Mouse (Mus musculus) hindbrain, embryonic 15.5 days (tissue): Measurements from ENCODE around the gene Blvrb. TPM values are rescaled to one million over a fixed set of nuclear protein-coding genes. Genes with fewer than 3 reads are reported as not detected.
"Not testable (repeated sequence)": the region's sequence is repeated elsewhere in the genome, so short reads cannot be mapped to it uniquely, and the experiment has no call there.

Source experiments
- ATAC-seq: fragments of 200-750 bp; cut with Nextera tagmentation; 2 replicates; pipeline ENCODE4 v1.8.0; 2017; ENCODE audit warnings: low read depth, moderate number of reproducible peaks, moderate TSS enrichment; ENCODE audit not compliant: low FRiP score
- H3K27ac ChIP-seq: fragments of 300-500 bp; sonication (generic); replicated peaks from 2 replicates; pipeline ENCODE4 v1.5.1; 2015; ENCODE audit warnings: mild to moderate bottlenecking, inconsistent platforms
- H3K27me3 ChIP-seq: fragments of 300-500 bp; sonication (generic); 2 replicates; pipeline ENCODE4 v1.6.1; 2015; ENCODE audit warnings: control low read depth, inconsistent platforms
- H3K36me3 ChIP-seq: fragments of 300-500 bp; sonication (generic); 2 replicates; pipeline ENCODE4 v1.6.1; 2015; ENCODE audit warnings: control low read depth, inconsistent platforms
- H3K4me1 ChIP-seq: fragments of 300-500 bp; sonication (generic); replicated peaks from 2 replicates; pipeline ENCODE4 v1.6.1; 2015; ENCODE audit warnings: control low read depth, inconsistent platforms
- H3K4me2 ChIP-seq: fragments of 300-500 bp; sonication (generic); 2 replicates; pipeline ENCODE4 v1.6.1; 2015; ENCODE audit warnings: moderate library complexity, mild to moderate bottlenecking, inconsistent platforms
- H3K4me3 ChIP-seq: fragments of 300-500 bp; sonication (generic); 2 replicates; pipeline ENCODE4 v1.5.1; 2015; ENCODE audit warnings: mild to moderate bottlenecking, inconsistent platforms
- H3K9ac ChIP-seq: fragments of 300-500 bp; sonication (generic); 2 replicates; pipeline ENCODE4 v1.6.1; 2015; ENCODE audit warnings: inconsistent platforms
- H3K9me3 ChIP-seq: fragments of 300-500 bp; sonication (generic); 2 replicates; pipeline ENCODE4 v1.6.1; 2016; ENCODE audit warnings: control low read depth, inconsistent platforms
- WGBS: fragments of 180-500 bp; shearing (Covaris S2); methylation state at CpG from one replicate; pipeline ENCODE4 v1.1.7; 2015; 5-methylcytosine and 5-hydroxymethylcytosine counted together
- polyA plus RNA-seq: library from polyadenylated mRNA; unstranded; fragments of >200 nt; fragmentation: Nextera tagmentation; extraction: Ambion mirVana; gene quantifications from 2 replicates; pipeline ENCODE4 v1.2.1, GENCODE M21; 2015

The Blvrb gene
- polyA plus RNA-seq, 1 experiment from 2014 or later, result 20.2 TPM

DNA sequence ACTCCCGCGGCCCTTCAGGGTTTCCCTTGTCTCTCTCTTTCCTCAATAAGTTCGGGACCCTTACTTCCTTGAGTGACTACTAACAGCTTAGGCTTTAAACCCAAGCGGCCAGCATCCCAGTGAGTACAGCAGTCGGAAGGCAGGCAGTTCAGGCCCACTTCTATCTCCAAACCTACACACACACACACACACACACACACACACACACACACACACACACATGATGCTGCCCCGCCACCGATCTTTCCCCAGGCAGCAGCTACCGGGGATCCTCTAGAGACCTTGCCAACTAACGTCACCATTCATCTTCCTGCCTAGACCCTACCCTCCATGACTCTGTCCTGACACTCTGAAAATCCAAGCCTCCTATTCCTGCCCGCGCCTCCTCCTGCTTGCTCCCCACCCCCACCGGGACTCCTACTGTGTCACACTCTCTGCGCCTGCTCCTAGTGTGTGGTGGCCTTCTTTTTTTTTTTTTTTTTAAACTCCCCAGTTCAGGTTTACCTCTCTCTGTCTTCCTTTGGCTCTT lies 40.0 kb downstream of the Blvrb start:
- 3% methylated on average over 13 of the region's 13 CpGs for WGBS
- Histone ChIP-seq H3K27ac (peak overlapping the region; percentile 88), H3K4me1 (peaks cover 23% of the 10 kb centered on the region), H3K27me3 (no peaks in the 10 kb centered on the region), H3K9me3 (no peaks in the 10 kb centered on the region), H3K4me3 (peak overlapping the region; percentile 70), H3K36me3 (no peaks in the 10 kb centered on the region), H3K4me2 (peak overlapping the region; percentile 70), H3K9ac (peak overlapping the region; percentile 70; the same call in 1 of the 2 replicates)
- no peak for ATAC-seq

DNA sequence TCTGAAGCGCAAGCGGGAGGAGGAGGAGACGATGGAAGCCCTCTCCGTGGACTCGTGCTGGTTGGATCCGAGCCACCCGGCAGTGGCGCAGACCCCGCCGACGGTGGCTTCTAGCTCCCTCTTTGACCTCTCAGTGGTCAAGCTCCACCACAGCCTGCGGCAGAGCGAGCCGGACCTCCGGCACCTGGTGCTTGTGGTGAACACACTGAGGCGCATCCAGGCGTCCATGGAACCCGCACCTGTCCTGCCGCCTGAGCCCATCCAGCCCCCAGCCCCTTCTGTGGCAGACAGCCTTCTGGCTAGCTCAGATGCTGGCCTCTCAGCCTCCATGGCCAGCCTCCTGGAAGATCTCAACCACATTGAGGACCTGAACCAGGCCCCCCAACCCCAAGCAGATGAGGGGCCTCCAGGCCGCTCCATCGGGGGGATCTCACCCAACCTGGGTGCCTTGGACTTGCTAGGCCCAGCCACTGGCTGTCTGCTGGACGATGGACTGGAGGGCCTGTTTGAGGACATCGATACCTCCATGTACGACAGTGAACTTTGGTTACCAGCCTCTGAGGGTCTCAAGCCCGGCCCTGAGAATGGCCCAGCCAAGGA lies 41.6 kb downstream of the Blvrb start:
- WGBS, result 93% methylated on average over 24 of the region's 25 CpGs
- no peak overlapping the region for H3K9ac ChIP-seq

DNA sequence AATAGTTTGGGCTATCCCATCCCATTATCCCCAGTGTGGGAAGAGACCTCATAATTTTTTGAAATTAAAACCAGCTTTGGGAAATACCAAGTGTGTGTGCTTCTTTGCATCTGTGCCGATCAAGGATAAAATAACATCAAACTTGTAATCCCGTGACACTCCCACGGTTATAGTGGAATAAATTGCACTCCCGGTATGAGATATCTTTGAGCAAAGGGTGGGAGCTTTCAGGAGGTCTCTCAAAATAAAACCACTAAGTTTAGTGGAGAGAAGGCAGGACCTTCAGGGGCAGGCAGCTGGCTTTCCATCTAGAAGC lies 42.4 kb downstream of the Blvrb start:
- H3K27me3 ChIP-seq, result no peaks in the 10 kb centered on the region
- no peaks in the 10 kb centered on the region for H3K9me3 ChIP-seq
- H3K9ac ChIP-seq, result no peak overlapping the region; the same call in 1 of the 2 replicates
- peak overlapping the region; percentile 62 for H3K27ac ChIP-seq
- peak overlapping the region; percentile 52 for H3K4me2 ChIP-seq
- H3K36me3 ChIP-seq, result no peaks in the 10 kb centered on the region
- peak overlapping the region; percentile 31 for H3K4me3 ChIP-seq
- ATAC-seq, result no peak
- 40% methylated on average over 4 of the region's 4 CpGs for WGBS
- H3K4me1 ChIP-seq, result peaks cover 23% of the 10 kb centered on the region

More for the DNA sequence above, 41.6 kb downstream of the Blvrb start:
- Histone ChIP-seq H3K27me3 (no peaks in the 10 kb centered on the region), H3K36me3 (no peaks in the 10 kb centered on the region), H3K4me1 (peaks cover 23% of the 10 kb centered on the region), H3K9me3 (no peaks in the 10 kb centered on the region), H3K27ac (no peak overlapping the region), H3K4me2 (no peak overlapping the region), H3K4me3 (no peak overlapping the region)
- ATAC-seq, result no peak

DNA sequence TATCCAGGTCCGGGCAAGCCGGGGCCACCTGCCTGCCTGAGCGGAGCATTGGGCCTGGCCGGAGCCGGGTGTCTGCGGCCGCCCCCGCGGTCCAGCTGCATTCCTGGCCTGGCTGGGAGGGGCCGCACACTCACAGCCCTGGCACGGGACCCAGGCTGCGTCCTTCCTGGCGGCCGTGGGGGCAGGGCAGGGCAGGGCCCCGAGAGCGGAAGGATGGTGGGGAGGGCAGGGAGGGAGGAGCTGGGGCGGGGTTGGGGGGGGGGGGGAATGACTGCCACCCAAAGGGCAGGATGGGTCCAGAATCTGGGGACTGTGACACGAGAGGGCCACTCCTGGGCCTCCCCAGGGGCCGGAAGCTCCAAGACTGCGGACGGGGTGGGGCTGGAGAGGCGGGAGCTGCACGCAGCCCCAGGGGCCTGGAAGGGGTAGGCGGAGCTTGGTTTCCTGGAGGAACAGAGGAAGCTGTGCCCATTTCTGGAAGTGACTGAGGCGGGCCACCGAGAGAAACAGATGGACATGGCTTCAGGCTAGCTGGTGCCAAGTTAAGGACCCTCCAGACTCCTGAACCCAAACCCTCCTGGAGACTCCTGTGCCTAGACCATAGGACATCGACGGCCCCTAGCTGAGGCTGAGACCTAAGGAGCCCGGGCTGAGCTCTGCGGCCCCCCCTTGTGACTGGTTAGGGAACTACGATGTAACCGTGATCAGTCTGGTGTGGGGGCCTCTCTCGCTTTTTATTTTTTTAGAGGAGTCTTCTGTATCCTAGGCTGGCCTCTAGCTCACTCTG lies 43.0 kb downstream of the Blvrb start:
- H3K4me3 ChIP-seq, result peak overlapping the region; percentile 31
- peaks cover 23% of the 10 kb centered on the region for H3K4me1 ChIP-seq
- H3K27me3 ChIP-seq, result no peaks in the 10 kb centered on the region
- WGBS, result 2% methylated on average over 32 of the region's 33 CpGs
- no peaks in the 10 kb centered on the region for H3K9me3 ChIP-seq
- ATAC-seq, result 0 out of 2 replicates have a peak, but pooled peaks have one; percentile 12
- H3K36me3 ChIP-seq, result no peaks in the 10 kb centered on the region
- H3K4me2 ChIP-seq, result peak overlapping the region; percentile 52
- H3K27ac ChIP-seq, result peak overlapping the region; percentile 62
- no peak overlapping the region; the same call in 1 of the 2 replicates for H3K9ac ChIP-seq

DNA sequence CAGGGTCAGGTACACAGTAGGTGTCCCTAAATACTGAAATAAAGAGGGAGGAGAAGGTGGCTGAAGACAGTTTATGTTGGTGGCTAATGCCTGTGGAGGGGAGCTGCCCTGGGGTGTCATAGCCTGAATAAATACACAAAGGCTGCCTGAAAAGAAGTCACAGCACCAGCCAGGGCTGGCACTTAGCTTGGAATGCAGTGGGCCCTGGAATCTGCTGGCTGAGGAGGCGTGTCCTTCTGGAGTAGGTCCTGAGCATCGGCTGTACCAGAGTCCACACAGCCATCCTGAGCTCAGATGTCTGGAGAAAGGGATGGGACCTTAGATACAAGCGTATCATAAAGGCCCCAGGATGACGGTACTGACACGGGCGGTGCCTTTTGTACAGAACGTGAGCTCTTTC lies 44.1 kb downstream of the Blvrb start:
- Histone ChIP-seq H3K4me1 (peaks cover 18% of the 10 kb centered on the region), H3K4me3 (no peak overlapping the region), H3K27me3 (no peaks in the 10 kb centered on the region), H3K4me2 (no peak overlapping the region), H3K9ac (no peak overlapping the region), H3K36me3 (no peaks in the 10 kb centered on the region), H3K27ac (no peak overlapping the region), H3K9me3 (no peaks in the 10 kb centered on the region)
- 76% methylated on average over 7 of the region's 7 CpGs for WGBS
- no peak for ATAC-seq

DNA sequence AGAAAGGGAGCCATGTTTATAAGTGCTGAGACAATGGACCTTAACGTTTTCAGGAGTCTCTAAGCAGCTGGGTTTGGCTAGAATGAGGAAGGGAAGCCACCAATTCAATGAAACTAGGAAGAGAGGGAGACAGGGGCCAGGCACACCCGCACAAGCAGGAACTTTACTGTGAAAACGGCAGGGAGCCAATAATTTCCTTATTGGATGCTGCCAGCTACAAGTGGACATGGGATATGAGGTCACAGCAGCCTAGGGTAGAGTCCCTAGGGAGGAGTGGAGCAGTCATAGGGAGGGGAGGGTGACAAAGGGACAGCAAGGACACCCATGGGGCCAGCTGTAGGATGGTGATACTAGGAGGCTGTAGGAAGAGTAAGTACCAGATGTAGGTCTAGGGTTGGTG lies 45.2 kb downstream of the Blvrb start:
- H3K9me3 ChIP-seq, result no peaks in the 10 kb centered on the region
- no peaks in the 10 kb centered on the region for H3K36me3 ChIP-seq
- no peak overlapping the region for H3K4me2 ChIP-seq
- H3K9ac ChIP-seq, result no peak overlapping the region
- no peaks in the 10 kb centered on the region for H3K27me3 ChIP-seq
- no peak for ATAC-seq
- peaks cover 10% of the 10 kb centered on the region for H3K4me1 ChIP-seq
- WGBS, result 72% methylated on average over 3 of the region's 3 CpGs
- no peak overlapping the region for H3K27ac ChIP-seq
- no peak overlapping the region for H3K4me3 ChIP-seq

DNA sequence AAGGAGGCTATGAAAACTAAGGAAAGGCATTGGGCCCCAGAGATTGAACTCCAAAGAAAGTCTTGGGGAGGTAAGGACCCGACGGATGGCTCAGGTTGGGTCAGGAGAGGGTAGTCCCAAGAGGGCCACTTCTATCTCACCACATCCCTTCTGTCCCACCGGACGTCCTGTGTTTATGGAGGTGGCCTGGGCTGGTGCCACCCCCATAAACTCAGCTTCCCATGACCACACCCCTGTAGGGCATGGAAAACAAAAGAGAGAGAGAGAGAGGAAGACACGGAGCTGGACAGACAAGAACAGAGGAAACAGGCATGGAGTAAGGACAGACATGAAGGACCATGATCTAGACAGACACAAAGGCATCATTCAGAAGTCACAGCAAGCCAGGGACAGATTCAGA lies 45.7 kb downstream of the Blvrb start:
- ATAC-seq, result no peak
- Histone ChIP-seq H3K36me3 (no peaks in the 10 kb centered on the region), H3K9me3 (no peaks in the 10 kb centered on the region), H3K27me3 (no peaks in the 10 kb centered on the region), H3K27ac (no peak overlapping the region), H3K4me2 (no peak overlapping the region), H3K4me3 (no peak overlapping the region), H3K9ac (no peak overlapping the region), H3K4me1 (peaks cover 7% of the 10 kb centered on the region; the same call in 1 of the 2 replicates)
- 81% methylated on average over 5 of the region's 5 CpGs for WGBS

DNA sequence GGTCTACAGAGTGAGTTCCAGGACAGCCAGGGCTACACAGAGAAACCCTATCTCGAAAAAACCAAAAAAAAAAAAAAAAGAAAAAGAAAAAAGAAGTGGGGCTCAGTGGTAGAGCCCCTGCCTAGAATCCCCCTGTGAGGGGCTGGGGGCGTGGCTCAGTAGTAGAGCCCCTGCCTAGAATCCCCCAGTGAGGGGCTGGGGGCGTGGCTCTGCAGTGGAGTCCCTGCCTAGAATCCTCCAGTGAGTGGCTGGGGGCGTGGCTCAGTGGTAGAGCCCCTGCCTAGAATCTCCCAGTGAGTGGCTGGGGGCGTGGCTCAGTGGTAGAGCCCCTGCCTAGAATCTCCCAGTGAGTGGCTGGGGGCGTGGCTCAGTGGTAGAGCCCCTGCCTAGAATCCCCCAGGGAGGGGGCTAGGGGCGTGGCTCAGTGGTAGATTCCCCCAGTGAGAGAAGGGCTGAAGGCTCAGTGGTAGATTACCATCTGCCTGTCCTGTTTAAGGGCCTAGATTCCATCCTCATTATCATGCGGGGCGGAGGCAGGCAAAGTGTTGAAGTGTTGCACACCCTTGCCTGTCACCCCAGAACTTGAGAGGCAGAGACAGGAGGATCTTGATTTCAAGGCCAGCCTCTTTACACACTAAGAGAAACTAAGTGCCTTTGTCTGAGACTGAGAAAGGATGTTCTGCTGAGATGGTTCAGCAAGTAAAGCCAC lies 47.0 kb downstream of the Blvrb start:
- WGBS, result 94% methylated on average over 9 of the region's 9 CpGs
- not testable (repeated sequence) for H3K4me2 ChIP-seq, H3K36me3 ChIP-seq, H3K9ac ChIP-seq, H3K9me3 ChIP-seq, H3K4me3 ChIP-seq, H3K27ac ChIP-seq, H3K27me3 ChIP-seq, ATAC-seq, H3K4me1 ChIP-seq

DNA sequence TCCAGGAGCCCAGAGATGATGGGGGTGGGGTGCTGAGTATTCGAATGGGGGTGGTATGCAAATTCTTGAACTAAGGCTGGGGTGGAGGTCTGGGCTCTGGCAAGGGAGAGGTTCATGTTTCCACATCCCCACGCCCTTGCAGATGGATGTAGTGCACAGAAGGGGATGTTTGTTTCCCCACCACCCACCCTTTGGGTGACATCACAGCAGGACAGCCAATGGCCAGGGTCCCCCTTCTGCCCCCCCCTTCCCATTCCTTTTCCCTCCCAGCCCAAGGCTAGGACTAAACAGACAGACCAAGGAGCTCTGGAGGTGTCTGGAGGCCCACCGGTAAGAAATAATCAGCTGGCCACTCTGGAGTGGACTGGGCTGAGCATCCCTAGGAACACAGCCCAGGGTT lies 51.3 kb downstream of the Blvrb start, which contains the start of gene Prx:
TSS of gene Prx (plus strand) at position 289 of the 400 bp plus-strand sequence.
- H3K4me1 ChIP-seq, result no peaks in the 10 kb centered on the region
- H3K9me3 ChIP-seq, result no peaks in the 10 kb centered on the region
- no peak for ATAC-seq
- H3K4me3 ChIP-seq, result no peak within 1 kb of the TSS
- no peak within 1 kb of the TSS for H3K4me2 ChIP-seq
- H3K9ac ChIP-seq, result no peak within 1 kb of the TSS
- no peak within 1 kb of the TSS for H3K27ac ChIP-seq
- H3K27me3 ChIP-seq, result no peaks in the 10 kb centered on the region
- WGBS, result 61% methylated on average over 3 of the region's 3 CpGs
- H3K36me3 ChIP-seq, result no peaks in the 10 kb centered on the region

DNA sequence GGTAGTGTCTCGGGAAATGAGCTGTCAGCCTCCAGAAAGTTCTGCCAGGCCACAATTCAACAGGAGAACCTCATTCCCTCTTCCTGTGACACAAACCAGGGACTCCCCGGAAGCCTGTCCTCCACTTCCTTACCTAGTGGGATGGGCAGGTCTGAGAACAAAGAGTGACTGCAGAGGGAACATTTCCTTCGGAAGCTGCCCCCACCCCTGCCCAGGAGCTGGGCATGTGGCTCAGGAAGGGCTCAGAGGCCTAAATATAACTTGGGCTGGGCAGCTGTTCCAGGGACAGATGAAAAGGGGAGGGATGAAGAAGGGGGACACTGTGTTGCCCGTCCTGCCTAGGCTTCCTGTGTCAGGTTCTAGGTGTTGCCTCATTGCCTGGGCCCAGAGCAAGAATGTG lies 53.8 kb downstream of the Blvrb start:
- H3K4me2 ChIP-seq, result no peak overlapping the region
- H3K4me3 ChIP-seq, result no peak overlapping the region
- ATAC-seq, result no peak
- H3K27me3 ChIP-seq, result no peaks in the 10 kb centered on the region
- no peak overlapping the region for H3K9ac ChIP-seq
- no peaks in the 10 kb centered on the region for H3K9me3 ChIP-seq
- H3K27ac ChIP-seq, result no peak overlapping the region
- no peaks in the 10 kb centered on the region for H3K36me3 ChIP-seq
- 73% methylated on average over 4 of the region's 4 CpGs for WGBS
- H3K4me1 ChIP-seq, result no peaks in the 10 kb centered on the region

DNA sequence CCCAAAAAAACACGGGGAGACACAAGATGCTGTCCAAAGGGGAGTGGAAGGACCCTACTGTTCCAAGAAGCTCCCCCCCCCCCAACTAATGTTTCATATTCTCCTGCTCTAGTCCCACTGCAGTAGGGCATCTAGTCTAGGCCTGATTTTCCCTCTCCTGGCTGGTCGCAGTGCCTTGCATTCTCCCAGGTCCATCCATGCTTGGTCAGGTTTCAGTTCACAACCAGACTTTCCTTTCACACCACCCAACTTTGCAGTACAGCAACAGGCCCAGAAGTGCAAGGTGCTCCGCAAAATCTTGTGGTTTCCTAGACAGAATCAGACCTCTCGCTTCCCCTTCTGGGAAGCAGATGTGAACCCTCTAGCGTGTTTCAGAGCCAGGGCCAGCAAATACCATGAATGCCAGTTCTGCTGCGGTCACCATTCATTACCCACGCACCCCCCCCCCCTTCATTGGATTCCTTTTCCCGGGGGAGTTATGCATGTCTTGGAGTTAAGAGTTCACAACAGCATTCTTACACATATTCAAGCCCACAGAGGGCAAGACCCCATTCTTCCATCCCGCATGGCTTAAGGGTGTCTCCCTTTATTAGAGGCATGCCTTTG lies 59.1 kb downstream of the Blvrb start:
- H3K27ac ChIP-seq, result peak overlapping the region; percentile 98
- peak overlapping the region; percentile 66 for H3K4me2 ChIP-seq
- 42% methylated on average over 9 of the region's 9 CpGs for WGBS
- no peaks in the 10 kb centered on the region for H3K36me3 ChIP-seq
- H3K9ac ChIP-seq, result no peak overlapping the region
- no peaks in the 10 kb centered on the region for H3K27me3 ChIP-seq
- H3K4me3 ChIP-seq, result peak overlapping the region; percentile 62
- H3K9me3 ChIP-seq, result no peaks in the 10 kb centered on the region
- ATAC-seq, result no peak
- H3K4me1 ChIP-seq, result peaks cover 9% of the 10 kb centered on the region
